Mouse (Mus musculus): ENCODE measurements around the gene Ntn1. TPM values are rescaled to one million over a fixed set of nuclear protein-coding genes. Genes with fewer than 3 reads are reported as not detected.

The Ntn1 gene
- polyA plus RNA-seq, 1 experiment from 2014 or later, result 15.7 TPM

- Histone ChIP-seq H3K4me1 (ENCODE audit: control insufficient read depth, insufficient read depth, low read length) (0 out of 2 replicates have a peak, but pooled peaks cover 6% of the 10 kb centered on the region), H3K27ac (ENCODE audit: low read depth, low read length) (no peak overlapping the region), H3K4me2 (ENCODE audit: low read depth, low read length) (no peak overlapping the region), H3K27me3 (ENCODE audit: control insufficient read depth, insufficient read depth, low read length) (no peaks in the 10 kb centered on the region), H3K4me3 (ENCODE audit: low read depth, low read length) (no peak overlapping the region), H3K9ac (replicated peaks; ENCODE audit: low read depth, low read length) (no peak overlapping the region), H3K9me3 (ENCODE audit: control insufficient read depth, low read length) (no peaks in the 10 kb centered on the region), H3K36me3 (ENCODE audit: control insufficient read depth, insufficient read depth, low read length) (no peaks in the 10 kb centered on the region)
- WGBS, result 59% methylated on average over 9 of the region's 9 CpGs
- ATAC-seq (ENCODE audit: low read depth), result peak; percentile 21; the same call in 1 of the 2 replicates
Observed at GRCm38 (mm10) chr11:68233469-68233965, 167.1 kb downstream of the Ntn1 start.

- H3K27ac ChIP-seq (ENCODE audit: low read depth, low read length), result no peak overlapping the region
- H3K9me3 ChIP-seq (ENCODE audit: control insufficient read depth, low read length), result no peaks in the 10 kb centered on the region
- H3K4me2 ChIP-seq (ENCODE audit: low read depth, low read length), result no peak overlapping the region
- 0 out of 2 replicates have a peak, but pooled peaks cover 6% of the 10 kb centered on the region for H3K4me1 ChIP-seq (ENCODE audit: control insufficient read depth, insufficient read depth, low read length)
- no peak overlapping the region for H3K4me3 ChIP-seq (ENCODE audit: low read depth, low read length)
- H3K9ac ChIP-seq (replicated peaks; ENCODE audit: low read depth, low read length), result no peak overlapping the region
- ATAC-seq (ENCODE audit: low read depth), result no peak
- H3K27me3 ChIP-seq (ENCODE audit: control insufficient read depth, insufficient read depth, low read length), result no peaks in the 10 kb centered on the region
- 96% methylated on average over 5 of the region's 5 CpGs for WGBS
- no peaks in the 10 kb centered on the region for H3K36me3 ChIP-seq (ENCODE audit: control insufficient read depth, insufficient read depth, low read length)
Observed at GRCm38 (mm10) chr11:68231558-68231957, 169.1 kb downstream of the Ntn1 start.

GRCm38 (mm10) chr11:68228941-68229665 is 171.5 kb downstream of the Ntn1 start:
- H3K36me3 ChIP-seq (ENCODE audit: control insufficient read depth, insufficient read depth, low read length), result no peaks in the 10 kb centered on the region
- H3K27ac ChIP-seq (ENCODE audit: low read depth, low read length), result no peak overlapping the region
- no peak overlapping the region for H3K4me2 ChIP-seq (ENCODE audit: low read depth, low read length)
- H3K9ac ChIP-seq (replicated peaks; ENCODE audit: low read depth, low read length), result no peak overlapping the region
- H3K4me1 ChIP-seq (ENCODE audit: control insufficient read depth, insufficient read depth, low read length), result 0 out of 2 replicates have a peak, but pooled peaks cover 6% of the 10 kb centered on the region
- no peaks in the 10 kb centered on the region for H3K27me3 ChIP-seq (ENCODE audit: control insufficient read depth, insufficient read depth, low read length)
- no peak for ATAC-seq (ENCODE audit: low read depth)
- H3K4me3 ChIP-seq (ENCODE audit: low read depth, low read length), result no peak overlapping the region
- 56% methylated on average over 18 of the region's 18 CpGs for WGBS
- no peaks in the 10 kb centered on the region for H3K9me3 ChIP-seq (ENCODE audit: control insufficient read depth, low read length)

GRCm38 (mm10) chr11:68227837-68228236 is 172.8 kb downstream of the Ntn1 start:
- Histone ChIP-seq H3K9me3 (ENCODE audit: control insufficient read depth, low read length) (no peaks in the 10 kb centered on the region), H3K36me3 (ENCODE audit: control insufficient read depth, insufficient read depth, low read length) (no peaks in the 10 kb centered on the region), H3K4me2 (ENCODE audit: low read depth, low read length) (no peak overlapping the region), H3K27me3 (ENCODE audit: control insufficient read depth, insufficient read depth, low read length) (no peaks in the 10 kb centered on the region), H3K27ac (ENCODE audit: low read depth, low read length) (no peak overlapping the region), H3K4me3 (ENCODE audit: low read depth, low read length) (no peak overlapping the region), H3K9ac (replicated peaks; ENCODE audit: low read depth, low read length) (no peak overlapping the region), H3K4me1 (ENCODE audit: control insufficient read depth, insufficient read depth, low read length) (0 out of 2 replicates have a peak, but pooled peaks cover 6% of the 10 kb centered on the region)
- ATAC-seq (ENCODE audit: low read depth), result no peak
- WGBS, result 87% methylated on average over 6 of the region's 6 CpGs

GRCm38 (mm10) chr11:68226654-68227057 is 174.0 kb downstream of the Ntn1 start:
- 28% methylated on average over 5 of the region's 5 CpGs for WGBS
- ATAC-seq (ENCODE audit: low read depth), result no peak; the same call in 1 of the 2 replicates
- no peak overlapping the region for H3K27ac ChIP-seq (ENCODE audit: low read depth, low read length)

GRCm38 (mm10) chr11:68223143-68223542 is 177.5 kb downstream of the Ntn1 start:
- H3K4me2 ChIP-seq (ENCODE audit: low read depth, low read length), result no peak overlapping the region
- no peak for ATAC-seq (ENCODE audit: low read depth)
- no peak overlapping the region for H3K4me3 ChIP-seq (ENCODE audit: low read depth, low read length)
- no peak overlapping the region for H3K9ac ChIP-seq (replicated peaks; ENCODE audit: low read depth, low read length)
- no peaks in the 10 kb centered on the region for H3K27me3 ChIP-seq (ENCODE audit: control insufficient read depth, insufficient read depth, low read length)
- 0 out of 2 replicates have a peak, but pooled peaks cover 2% of the 10 kb centered on the region for H3K4me1 ChIP-seq (ENCODE audit: control insufficient read depth, insufficient read depth, low read length)
- 75% methylated on average over 13 of the region's 13 CpGs for WGBS
- H3K27ac ChIP-seq (ENCODE audit: low read depth, low read length), result no peak overlapping the region
- H3K9me3 ChIP-seq (ENCODE audit: control insufficient read depth, low read length), result no peaks in the 10 kb centered on the region
- H3K36me3 ChIP-seq (ENCODE audit: control insufficient read depth, insufficient read depth, low read length), result no peaks in the 10 kb centered on the region

More at GRCm38 (mm10) chr11:68226654-68227057, 174.0 kb downstream of the Ntn1 start:
- no peaks in the 10 kb centered on the region for H3K27me3 ChIP-seq (ENCODE audit: control insufficient read depth, insufficient read depth, low read length)
- H3K36me3 ChIP-seq (ENCODE audit: control insufficient read depth, insufficient read depth, low read length), result no peaks in the 10 kb centered on the region
- H3K9me3 ChIP-seq (ENCODE audit: control insufficient read depth, low read length), result no peaks in the 10 kb centered on the region
- no peak overlapping the region for H3K9ac ChIP-seq (replicated peaks; ENCODE audit: low read depth, low read length)
- no peak overlapping the region for H3K4me3 ChIP-seq (ENCODE audit: low read depth, low read length)
- 0 out of 2 replicates have a peak, but pooled peaks cover 6% of the 10 kb centered on the region for H3K4me1 ChIP-seq (ENCODE audit: control insufficient read depth, insufficient read depth, low read length)
- H3K4me2 ChIP-seq (ENCODE audit: low read depth, low read length), result no peak overlapping the region

GRCm38 (mm10) chr11:68222209-68222608 is 178.4 kb downstream of the Ntn1 start:
- H3K4me3 ChIP-seq (ENCODE audit: low read depth, low read length), result no peak overlapping the region
- 0 out of 2 replicates have a peak, but pooled peaks cover 3% of the 10 kb centered on the region for H3K4me1 ChIP-seq (ENCODE audit: control insufficient read depth, insufficient read depth, low read length)
- H3K27me3 ChIP-seq (ENCODE audit: control insufficient read depth, insufficient read depth, low read length), result no peaks in the 10 kb centered on the region
- H3K4me2 ChIP-seq (ENCODE audit: low read depth, low read length), result no peak overlapping the region
- no peaks in the 10 kb centered on the region for H3K9me3 ChIP-seq (ENCODE audit: control insufficient read depth, low read length)
- H3K36me3 ChIP-seq (ENCODE audit: control insufficient read depth, insufficient read depth, low read length), result no peaks in the 10 kb centered on the region
- ATAC-seq (ENCODE audit: low read depth), result no peak
- WGBS, result 96% methylated on average over 7 of the region's 7 CpGs
- H3K9ac ChIP-seq (replicated peaks; ENCODE audit: low read depth, low read length), result no peak overlapping the region
- H3K27ac ChIP-seq (ENCODE audit: low read depth, low read length), result no peak overlapping the region

- H3K4me3 ChIP-seq (ENCODE audit: low read depth, low read length), result no peak overlapping the region
- WGBS, result 96% methylated on average over 4 of the region's 4 CpGs
- H3K27ac ChIP-seq (ENCODE audit: low read depth, low read length), result no peak overlapping the region
- no peak overlapping the region for H3K9ac ChIP-seq (replicated peaks; ENCODE audit: low read depth, low read length)
- no peak overlapping the region for H3K4me2 ChIP-seq (ENCODE audit: low read depth, low read length)
- no peaks in the 10 kb centered on the region for H3K36me3 ChIP-seq (ENCODE audit: control insufficient read depth, insufficient read depth, low read length)
- no peak for ATAC-seq (ENCODE audit: low read depth)
- H3K9me3 ChIP-seq (ENCODE audit: control insufficient read depth, low read length), result no peaks in the 10 kb centered on the region
- peaks cover 11% of the 10 kb centered on the region for H3K4me1 ChIP-seq (ENCODE audit: control insufficient read depth, insufficient read depth, low read length)
- H3K27me3 ChIP-seq (ENCODE audit: control insufficient read depth, insufficient read depth, low read length), result no peaks in the 10 kb centered on the region
Observed at GRCm38 (mm10) chr11:68220733-68221132, 179.9 kb downstream of the Ntn1 start.

- Histone ChIP-seq H3K27ac (ENCODE audit: low read depth, low read length) (peak overlapping the region; percentile 45; the same call in 1 of the 2 replicates), H3K4me1 (ENCODE audit: control insufficient read depth, insufficient read depth, low read length) (peaks cover 24% of the 10 kb centered on the region), H3K9me3 (ENCODE audit: control insufficient read depth, low read length) (no peaks in the 10 kb centered on the region), H3K36me3 (ENCODE audit: control insufficient read depth, insufficient read depth, low read length) (no peaks in the 10 kb centered on the region), H3K9ac (replicated peaks; ENCODE audit: low read depth, low read length) (no peak overlapping the region), H3K4me2 (ENCODE audit: low read depth, low read length) (no peak overlapping the region), H3K27me3 (ENCODE audit: control insufficient read depth, insufficient read depth, low read length) (no peaks in the 10 kb centered on the region), H3K4me3 (ENCODE audit: low read depth, low read length) (no peak overlapping the region)
- 40% methylated on average over 11 of the region's 11 CpGs for WGBS
- ATAC-seq (ENCODE audit: low read depth), result no peak
Observed at GRCm38 (mm10) chr11:68216041-68216440, 184.6 kb downstream of the Ntn1 start.
